Mouse (Mus musculus) T-helper 1 cell (primary cell): ENCODE measurements at regions not wholly inside any gene's neighbourhood (a gene's known extent, or its start where the extent isn't known, plus 50 kb on each side); places are given as distances from the start of the nearest gene placed in this dataset.

Source experiments
- in situ Hi-C: fragments of 300-600 bp; cut with MboI, MseI; formaldehyde crosslinking; loops from one replicate; pipeline ENCODE4 v1.15.1; 2025; ENCODE audit warnings: high pct_unique_total_duplicates

GRCm38 (mm10) chr13:37526102-37526501, 181.1 kb downstream of the Ly86 start:
- in situ Hi-C loops: no loop called here

GRCm38 (mm10) chr13:37528380-37528779, 183.4 kb downstream of the Ly86 start:
- in situ Hi-C loops: no loop called here

GRCm38 (mm10) chr13:37528876-37529275, 183.9 kb downstream of the Ly86 start:
- in situ Hi-C loops: no loop called here

- in situ Hi-C loops: loop anchor here (10.0 kb wide), 1 partner anchor 423 kb away; no protein-coding TSS in a partner anchor
These were observed 186.6 kb downstream of the Ly86 start for GRCm38 (mm10) chr13:37531512-37532183.

GRCm38 (mm10) chr13:37532596-37533170, 187.7 kb downstream of the Ly86 start:
- in situ Hi-C loops: loop anchor here (10.0 kb wide), 1 partner anchor 422 kb away; no protein-coding TSS in a partner anchor

GRCm38 (mm10) chr13:37533851-37534250, 188.8 kb downstream of the Ly86 start:
- in situ Hi-C loops: loop anchor here (10.0 kb wide), 1 partner anchor 421 kb away; no protein-coding TSS in a partner anchor

- in situ Hi-C loops: loop anchor here (10.0 kb wide), 1 partner anchor 417 kb away; no protein-coding TSS in a partner anchor
These were observed 192.3 kb downstream of the Ly86 start for GRCm38 (mm10) chr13:37537330-37537729.

GRCm38 (mm10) chr13:37537793-37538192, 192.8 kb downstream of the Ly86 start:
- in situ Hi-C loops: loop anchor here (10.0 kb wide), 1 partner anchor 417 kb away; no protein-coding TSS in a partner anchor

GRCm38 (mm10) chr13:37540980-37541531, 196.0 kb downstream of the Ly86 start:
- in situ Hi-C loops: loop anchor here (5.0 kb wide), 1 partner anchor 81 kb away; no protein-coding TSS in a partner anchor

- in situ Hi-C loops: loop anchor here (5.0 kb wide), 1 partner anchor 81 kb away; no protein-coding TSS in a partner anchor
These were observed 196.7 kb downstream of the Ly86 start for GRCm38 (mm10) chr13:37541674-37542073.

- in situ Hi-C loops: loop anchor here (5.0 kb wide), 1 partner anchor 80 kb away; no protein-coding TSS in a partner anchor
These were observed 197.8 kb downstream of the Ly86 start for GRCm38 (mm10) chr13:37542744-37543196.

- in situ Hi-C loops: loop anchor here (5.0 kb wide), 1 partner anchor 79 kb away; no protein-coding TSS in a partner anchor
These were observed 198.8 kb downstream of the Ly86 start for GRCm38 (mm10) chr13:37543788-37544187.

- in situ Hi-C loops: loop anchor here (5.0 kb wide), 1 partner anchor 78 kb away; no protein-coding TSS in a partner anchor
These were observed 199.7 kb downstream of the Ly86 start for GRCm38 (mm10) chr13:37544696-37545095.

GRCm38 (mm10) chr13:37546556-37546955, 201.5 kb downstream of the Ly86 start:
- in situ Hi-C loops: no loop called here

GRCm38 (mm10) chr13:37550584-37550983, 205.6 kb downstream of the Ly86 start:
- in situ Hi-C loops: no loop called here

GRCm38 (mm10) chr13:37553392-37553791, 208.4 kb downstream of the Ly86 start:
- in situ Hi-C loops: no loop called here

- in situ Hi-C loops: no loop called here
These were observed 212.2 kb downstream of the Ly86 start for GRCm38 (mm10) chr13:37557183-37557582.

GRCm38 (mm10) chr13:37557766-37558165, 212.8 kb downstream of the Ly86 start:
- in situ Hi-C loops: no loop called here

GRCm38 (mm10) chr13:37559056-37559455, 214.0 kb downstream of the Ly86 start:
- in situ Hi-C loops: no loop called here

- in situ Hi-C loops: loop anchor here (5.0 kb wide), 1 partner anchor 57 kb away; no protein-coding TSS in a partner anchor
These were observed 214.8 kb downstream of the Ly86 start for GRCm38 (mm10) chr13:37559706-37560313.

- in situ Hi-C loops: loop anchor here (5.0 kb wide), 1 partner anchor 57 kb away; no protein-coding TSS in a partner anchor
These were observed 215.4 kb downstream of the Ly86 start for GRCm38 (mm10) chr13:37560387-37560786.

GRCm38 (mm10) chr13:37560800-37561199, 215.8 kb downstream of the Ly86 start:
- in situ Hi-C loops: loop anchor here (5.0 kb wide), 1 partner anchor 57 kb away; no protein-coding TSS in a partner anchor
